Mouse (Mus musculus) left cerebral cortex, postnatal 36 days (tissue): ENCODE measurements at regions not wholly inside any gene's neighbourhood (a gene's known extent, or its start where the extent isn't known, plus 50 kb on each side); places are given as distances from the start of the nearest gene placed in this dataset.

Experiments
- DNase-seq, 2 experiments: peaks; one replicate each; pipeline ENCODE4 v3.0.0; 2021 to 2022; ENCODE audit warnings: low spot score in 2 of 2, mixed read lengths in 1 of 2
- intact Hi-C: fragments of 180-260 bp; cut with DNase I; formaldehyde crosslinking; loops from one replicate; pipeline ENCODE4 v1.15.1; 2025

- DNase-seq = peak in 1 of 2 experiments; percentile 10
- intact Hi-C loops = no loop called here
Measured at GRCm38 (mm10) chr16:39650616-39651015, 333.5 kb upstream of the Lsamp start.

GRCm38 (mm10) chr16:39667905-39668304, 316.3 kb upstream of the Lsamp start:
- intact Hi-C loops = no loop called here
- DNase-seq = no peak

- no peak for DNase-seq
- intact Hi-C loops = no loop called here
Measured at GRCm38 (mm10) chr16:39672096-39672985, 311.8 kb upstream of the Lsamp start.

- no peak for DNase-seq
- intact Hi-C loops = no loop called here
Measured at GRCm38 (mm10) chr16:39675775-39676174, 308.4 kb upstream of the Lsamp start.

GRCm38 (mm10) chr16:39678285-39678684, 305.9 kb upstream of the Lsamp start:
- intact Hi-C loops = no loop called here
- no peak for DNase-seq

- DNase-seq = no peak
- intact Hi-C loops = no loop called here
Measured at GRCm38 (mm10) chr16:39693061-39693460, 291.1 kb upstream of the Lsamp start.

- no peak for DNase-seq
- intact Hi-C loops = no loop called here
Measured at GRCm38 (mm10) chr16:39695855-39696254, 288.3 kb upstream of the Lsamp start.

- no peak for DNase-seq
- intact Hi-C loops = no loop called here
Measured at GRCm38 (mm10) chr16:39699201-39699600, 285.0 kb upstream of the Lsamp start.

GRCm38 (mm10) chr16:39706131-39706530, 278.0 kb upstream of the Lsamp start:
- intact Hi-C loops = no loop called here
- no peak for DNase-seq

- no peak for DNase-seq
- intact Hi-C loops = no loop called here
Measured at GRCm38 (mm10) chr16:39709387-39710039, 274.6 kb upstream of the Lsamp start.

GRCm38 (mm10) chr16:39727586-39727985, 256.6 kb upstream of the Lsamp start:
- intact Hi-C loops = no loop called here
- DNase-seq = no peak

- intact Hi-C loops = no loop called here
Measured at GRCm38 (mm10) chr16:39746041-39746736, 238.0 kb upstream of the Lsamp start.

GRCm38 (mm10) chr16:39751748-39752147, 232.4 kb upstream of the Lsamp start:
- peak in 1 of 2 experiments; percentile 5 for DNase-seq

More at GRCm38 (mm10) chr16:39746041-39746736, 238.0 kb upstream of the Lsamp start:
- no peak for DNase-seq

GRCm38 (mm10) chr16:39801063-39801462, 183.1 kb upstream of the Lsamp start:
- intact Hi-C loops = no loop called here
- DNase-seq = no peak

More at GRCm38 (mm10) chr16:39751748-39752147, 232.4 kb upstream of the Lsamp start:
- intact Hi-C loops = no loop called here

GRCm38 (mm10) chr16:39820131-39820530, 164.0 kb upstream of the Lsamp start:
- DNase-seq = no peak
- intact Hi-C loops = no loop called here

- intact Hi-C loops = no loop called here
- no peak for DNase-seq
Measured at GRCm38 (mm10) chr16:39834241-39834640, 149.9 kb upstream of the Lsamp start.

- intact Hi-C loops = no loop called here
- no peak for DNase-seq
Measured at GRCm38 (mm10) chr16:39881525-39881924, 102.6 kb upstream of the Lsamp start.

- DNase-seq = no peak
- intact Hi-C loops = no loop called here
Measured at GRCm38 (mm10) chr16:39887944-39888343, 96.2 kb upstream of the Lsamp start.
